Comparison of ENCODE assay signal across 17 mouse cellular contexts in genomic region chr14:47541325-47541948, GRCm38 (mm10). TPM values are rescaled to one million over a fixed set of nuclear protein-coding genes. Genes with fewer than 3 reads are reported as not detected.
DNase-seq lines count a peak whose midpoint lies in the region; ATAC-seq and TF ChIP-seq lines count a peak whose summit lies in the region.
"Had no signal": no experiment of that assay in that cellular context is flagged by ENCODE, and none has a peak within 500 bp of the region (broad histone marks: within the 10 kb centered on the region; RNA-seq: fewer than 3 reads in every experiment).

No protein-coding gene starts in this region.

- no peaks in the 10 kb centered on the region for H3K9me3 ChIP-seq in liver, embryonic 13.5 days (replicated peaks)
- no peaks in the 10 kb centered on the region for H3K9me3 ChIP-seq in midbrain, postnatal 0 days (ENCODE audit: low read length)
- H3K9me3 ChIP-seq: forebrain, embryonic 13.5 days; heart, embryonic 10.5 days; limb, embryonic 15.5 days had no signal

- H3K27me3 ChIP-seq in liver, embryonic 13.5 days: no peaks in the 10 kb centered on the region
- H3K27me3 ChIP-seq in midbrain, postnatal 0 days (ENCODE audit: insufficient read depth, low read length): no peaks in the 10 kb centered on the region
- H3K27me3 ChIP-seq: CH12.LX; forebrain, embryonic 13.5 days; limb, embryonic 15.5 days had no signal

- H3K4me2 ChIP-seq in liver, embryonic 13.5 days: no peak overlapping the region
- no peak overlapping the region for H3K4me2 ChIP-seq in midbrain, postnatal 0 days (ENCODE audit: low read depth, low read length, poor library complexity, severe bottlenecking)
- H3K4me2 ChIP-seq: forebrain, embryonic 13.5 days; limb, embryonic 15.5 days had no signal

- ATAC-seq in activated CD4-positive, CD25-positive, alpha-beta regulatory T cell, adult 4 months: peak; percentile 95
- ATAC-seq in liver, embryonic 13.5 days (ENCODE audit: low read depth): no peak
- ATAC-seq in midbrain, postnatal 0 days (ENCODE audit: low FRiP score): no peak
- ATAC-seq: forebrain, embryonic 13.5 days had no signal

- peak overlapping the region; percentile 2; the same call in 1 of the 2 replicates for H3K27ac ChIP-seq in liver, embryonic 13.5 days
- no peak overlapping the region for H3K27ac ChIP-seq in midbrain, postnatal 0 days (ENCODE audit: low read depth, low read length)
- H3K27ac ChIP-seq: forebrain, embryonic 13.5 days; gastrocnemius, adult 2 months; heart, embryonic 10.5 days; limb, embryonic 15.5 days had no signal

- WGBS in liver, embryonic 13.5 days (ENCODE audit: insufficient replicate concordance): 71% methylated on average over 10 of the region's 10 CpGs
- 95% methylated on average over 10 of the region's 10 CpGs for WGBS in midbrain, postnatal 0 days

- H3K4me1 ChIP-seq in liver, embryonic 13.5 days (replicated peaks): peaks cover 44% of the 10 kb centered on the region
- H3K4me1 ChIP-seq in midbrain, postnatal 0 days (ENCODE audit: insufficient read depth, low read length): no peaks in the 10 kb centered on the region
- H3K4me1 ChIP-seq: forebrain, embryonic 13.5 days; heart, embryonic 10.5 days; limb, embryonic 15.5 days had no signal

- TF ChIP-seq CTCF in midbrain, postnatal 0 days (IDR thresholded peaks at IDR 0.05): no peak

- H3K4me3 ChIP-seq in liver, embryonic 13.5 days (replicated peaks): no peak overlapping the region
- H3K4me3 ChIP-seq in midbrain, postnatal 0 days (ENCODE audit: low read depth, low read length): no peak overlapping the region
- H3K4me3 ChIP-seq: forebrain, embryonic 13.5 days; gastrocnemius, adult 2 months; heart, embryonic 10.5 days; limb, embryonic 15.5 days had no signal

- peak; percentile 9 to 23 for DNase-seq in lung, adult 18-20 months
- DNase-seq in lung, postnatal 4 days: no peak
- no peak for DNase-seq in liver, embryonic 13.5 days
- DNase-seq in naive thymus-derived CD4-positive, alpha-beta T cell, adult 2 months (ENCODE audit: low read depth): peak; percentile 44
- no peak for DNase-seq in gastrocnemius, postnatal 36 days
- DNase-seq in midbrain, postnatal 0 days (ENCODE audit: low spot score): no peak
- DNase-seq in retina, postnatal 1 day: no peak
- DNase-seq: cerebellum, adult 9-10 months; embryo, embryonic 11 days; gastrocnemius, adult 2 months; heart, postnatal 14 days; thymus, postnatal 36 days had no signal

- no peak overlapping the region for H3K9ac ChIP-seq in liver, embryonic 13.5 days
- H3K9ac ChIP-seq in midbrain, postnatal 0 days (replicated peaks; ENCODE audit: low read length, poor library complexity, severe bottlenecking): no peak overlapping the region
- H3K9ac ChIP-seq: forebrain, embryonic 13.5 days; limb, embryonic 15.5 days had no signal

- peaks cover 49% of the 10 kb centered on the region for H3K36me3 ChIP-seq in liver, embryonic 13.5 days
- peaks cover 37% of the 10 kb centered on the region for H3K36me3 ChIP-seq in midbrain, postnatal 0 days (ENCODE audit: insufficient read depth, low read length)

- intact Hi-C loops in gastrocnemius, postnatal 36 days (cut with DNase I): no loop called here

RNA-seq across cellular contexts. Expression of gene Atg14, which starts 29.0 kb away (rescaled TPM):
- polyA plus RNA-seq in activated CD4-positive, CD25-positive, alpha-beta regulatory T cell, adult 4 months (2017; shearing (Covaris generic)): 1 to 10 TPM; 8.1 to 9.2 TPM
- polyA plus RNA-seq in liver, embryonic 13.5 days (2015; fragmentation: Nextera tagmentation; extraction: Ambion mirVana): 5.9 and 6.9 TPM in 2 replicates
- total RNA-seq in gastrocnemius, postnatal 36 days (2021): 1 to 10 TPM; 6.0 to 8.1 TPM
- 5.3 and 5.8 TPM in 2 replicates for total RNA-seq in midbrain, postnatal 0 days (2014; rRNA removed)
- 21.4 and 23.9 TPM in 2 replicates for polyA plus RNA-seq in midbrain, postnatal 0 days (2015; fragmentation: Nextera tagmentation; extraction: Ambion mirVana)

Comparison
In these comparisons a context has a peak if more than half of its experiments do, and no peak if none do; other contexts are left out.
1. DNase-seq: peak in lung, adult 18-20 months (2 of 2) and naive thymus-derived CD4-positive, alpha-beta T cell, adult 2 months (single experiment); none in lung, postnatal 4 days (0 of 2), liver, embryonic 13.5 days (single experiment), gastrocnemius, postnatal 36 days (0 of 2), midbrain, postnatal 0 days (single experiment) and retina, postnatal 1 day (single experiment).